Mouse (Mus musculus) lung, postnatal 0 days (tissue): ENCODE data around the gene Lipa. TPM values are rescaled to one million over a fixed set of nuclear protein-coding genes. Genes with fewer than 3 reads are reported as not detected.

Experiments used
- ATAC-seq: fragments of 200-750 bp; cut with Nextera tagmentation; 2 replicates; pipeline ENCODE4 v1.8.0; 2017; ENCODE audit warnings: moderate library complexity
- DNase-seq: peaks from one replicate; pipeline ENCODE4 v3.0.0-alpha.2; 2016; ENCODE audit warnings: low spot score
- H3K27ac ChIP-seq: fragments of 300-500 bp; sonication (generic); 2 replicates; pipeline ENCODE4 v1.5.1; 2014; ENCODE audit warnings: antibody characterized with exemption, mild to moderate bottlenecking, low read length, mixed read lengths
- H3K27me3 ChIP-seq: fragments of 300-500 bp; sonication (generic); replicated peaks from 2 replicates; pipeline ENCODE4 v1.6.1; 2014; ENCODE audit warnings: low read length, mixed read lengths; ENCODE audit not compliant: insufficient read depth
- H3K36me3 ChIP-seq: fragments of 300-500 bp; sonication (generic); 2 replicates; pipeline ENCODE4 v1.6.1; 2014; ENCODE audit warnings: low read length, mixed read lengths; ENCODE audit not compliant: insufficient read depth
- H3K4me1 ChIP-seq: fragments of 300-500 bp; sonication (generic); 2 replicates; pipeline ENCODE4 v1.6.1; 2014; ENCODE audit warnings: antibody characterized with exemption, low read depth, low read length, mixed read lengths; ENCODE audit not compliant: insufficient read depth
- H3K4me2 ChIP-seq: fragments of 300-500 bp; sonication (generic); replicated peaks from 2 replicates; pipeline ENCODE4 v1.6.1; 2014; ENCODE audit warnings: low read depth, mild to moderate bottlenecking, low read length, moderate library complexity, mixed read lengths
- H3K4me3 ChIP-seq: fragments of 300-500 bp; sonication (generic); 2 replicates; pipeline ENCODE4 v1.5.1; 2014; ENCODE audit warnings: low read depth, low read length
- H3K9ac ChIP-seq: fragments of 300-500 bp; sonication (generic); replicated peaks from 2 replicates; pipeline ENCODE4 v1.6.1; 2014; ENCODE audit warnings: low read depth, mild to moderate bottlenecking
- H3K9me3 ChIP-seq: fragments of 300-500 bp; sonication (generic); 2 replicates; pipeline ENCODE4 v1.6.1; 2016; ENCODE audit warnings: low read length, mixed read lengths
- CTCF ChIP-seq: IDR thresholded peaks from 2 replicates; pipeline ENCODE4 v1.5.1; 2016; ENCODE audit warnings: antibody characterized with exemption, mild to moderate bottlenecking
- EP300 ChIP-seq: IDR thresholded peaks from 2 replicates; pipeline ENCODE4 v1.6.1; 2016; ENCODE audit warnings: antibody characterized with exemption, mild to moderate bottlenecking, control low read depth
- WGBS: fragments of 180-500 bp; shearing (Covaris S2); extraction: QIAGEN DNeasy Blood & Tissue Kit; methylation state at CpG from one replicate; pipeline ENCODE4 v1.1.7; 2014; 5-methylcytosine and 5-hydroxymethylcytosine counted together
- polyA plus RNA-seq: library from polyadenylated mRNA; unstranded; fragments of >200 nt; fragmentation: Nextera tagmentation; extraction: Ambion mirVana; gene quantifications from 2 replicates; pipeline ENCODE4 v1.2.1, GENCODE M21; 2015

The Lipa gene
- polyA plus RNA-seq, 1 experiment from 2014 or later = 46.4 TPM

GRCm38 (mm10) chr19:34566178-34566784, 39.0 kb upstream of the Lipa start:
- DNase-seq = no peak
- H3K4me3 ChIP-seq = no peak overlapping the region
- no peak for ATAC-seq
- no peaks in the 10 kb centered on the region for H3K27me3 ChIP-seq
- no peak overlapping the region for H3K9ac ChIP-seq
- no peaks in the 10 kb centered on the region for H3K36me3 ChIP-seq
- peaks cover 8% of the 10 kb centered on the region; the same call in 1 of the 2 replicates for H3K4me1 ChIP-seq
- no peak overlapping the region for H3K4me2 ChIP-seq
- no peak overlapping the region for H3K27ac ChIP-seq
- H3K9me3 ChIP-seq = no peaks in the 10 kb centered on the region
- 86% methylated on average over 1 of the region's 1 CpGs for WGBS
- TF ChIP-seq EP300 (no peak), CTCF (no peak)

GRCm38 (mm10) chr19:34562556-34562955, 35.3 kb upstream of the Lipa start:
- DNase-seq (no peak), ATAC-seq (no peak)
- Histone ChIP-seq H3K4me2 (no peak overlapping the region), H3K27me3 (no peaks in the 10 kb centered on the region), H3K9ac (no peak overlapping the region), H3K27ac (no peak overlapping the region), H3K9me3 (no peaks in the 10 kb centered on the region), H3K36me3 (no peaks in the 10 kb centered on the region), H3K4me1 (no peaks in the 10 kb centered on the region), H3K4me3 (no peak overlapping the region)
- TF ChIP-seq CTCF = no peak

- H3K4me1 ChIP-seq = peaks cover 6% of the 10 kb centered on the region
- H3K27ac ChIP-seq = no peak overlapping the region
- no peak overlapping the region for H3K4me2 ChIP-seq
- no peak for DNase-seq
- WGBS = 60% methylated on average over 3 of the region's 3 CpGs
- no peak overlapping the region for H3K4me3 ChIP-seq
- TF ChIP-seq EP300 (no peak), CTCF (no peak)
- no peaks in the 10 kb centered on the region; the same call in 1 of the 2 replicates for H3K9me3 ChIP-seq
- no peaks in the 10 kb centered on the region for H3K36me3 ChIP-seq
- H3K27me3 ChIP-seq = no peaks in the 10 kb centered on the region
- no peak overlapping the region for H3K9ac ChIP-seq
- no peak for ATAC-seq
These were observed 29.3 kb upstream of the Lipa start for GRCm38 (mm10) chr19:34556621-34557020.

GRCm38 (mm10) chr19:34554061-34554460, 26.8 kb upstream of the Lipa start:
- DNase-seq (no peak), ATAC-seq (no peak)
- TF ChIP-seq EP300 (no peak), CTCF (no peak)
- Histone ChIP-seq H3K36me3 (no peaks in the 10 kb centered on the region), H3K4me3 (no peak overlapping the region), H3K9me3 (no peaks in the 10 kb centered on the region; the same call in 1 of the 2 replicates), H3K4me1 (peaks cover 6% of the 10 kb centered on the region), H3K27ac (peak overlapping the region; percentile 48; the same call in 1 of the 2 replicates), H3K4me2 (no peak overlapping the region), H3K27me3 (no peaks in the 10 kb centered on the region), H3K9ac (no peak overlapping the region)

GRCm38 (mm10) chr19:34553522-34553921, 26.2 kb upstream of the Lipa start:
- Histone ChIP-seq H3K4me3 (no peak overlapping the region), H3K27me3 (no peaks in the 10 kb centered on the region), H3K36me3 (no peaks in the 10 kb centered on the region), H3K4me2 (peak overlapping the region; percentile 23; the same call in 1 of the 2 replicates), H3K9ac (no peak overlapping the region), H3K9me3 (no peaks in the 10 kb centered on the region; the same call in 1 of the 2 replicates), H3K27ac (peak overlapping the region; percentile 48), H3K4me1 (peaks cover 6% of the 10 kb centered on the region)
- ATAC-seq (no peak), DNase-seq (peak; percentile 32)
- TF ChIP-seq CTCF = no peak
- TF ChIP-seq EP300 = no peak
- 42% methylated on average over 3 of the region's 3 CpGs for WGBS

GRCm38 (mm10) chr19:34553021-34553420, 25.7 kb upstream of the Lipa start:
- Histone ChIP-seq H3K9me3 (no peaks in the 10 kb centered on the region; the same call in 1 of the 2 replicates), H3K4me1 (peaks cover 6% of the 10 kb centered on the region), H3K27ac (peak overlapping the region; percentile 48), H3K4me3 (no peak overlapping the region), H3K36me3 (no peaks in the 10 kb centered on the region), H3K9ac (no peak overlapping the region), H3K4me2 (peak overlapping the region; percentile 23; the same call in 1 of the 2 replicates), H3K27me3 (no peaks in the 10 kb centered on the region)
- DNase-seq (peak; percentile 85), ATAC-seq (peak; percentile 43)
- TF ChIP-seq EP300 (peak; percentile 73), CTCF (no peak)
- 24% methylated on average over 6 of the region's 6 CpGs for WGBS
